Mouse (Mus musculus): ENCODE results near the gene Nrap. TPM values are rescaled to one million over a fixed set of nuclear protein-coding genes. Genes with fewer than 3 reads are reported as not detected.

Nrap gene
- 0.07 and 0.11 TPM in 2 replicates for polyA plus RNA-seq (2016; fragmentation: Nextera tagmentation; extraction: Ambion mirVana)

DNA sequence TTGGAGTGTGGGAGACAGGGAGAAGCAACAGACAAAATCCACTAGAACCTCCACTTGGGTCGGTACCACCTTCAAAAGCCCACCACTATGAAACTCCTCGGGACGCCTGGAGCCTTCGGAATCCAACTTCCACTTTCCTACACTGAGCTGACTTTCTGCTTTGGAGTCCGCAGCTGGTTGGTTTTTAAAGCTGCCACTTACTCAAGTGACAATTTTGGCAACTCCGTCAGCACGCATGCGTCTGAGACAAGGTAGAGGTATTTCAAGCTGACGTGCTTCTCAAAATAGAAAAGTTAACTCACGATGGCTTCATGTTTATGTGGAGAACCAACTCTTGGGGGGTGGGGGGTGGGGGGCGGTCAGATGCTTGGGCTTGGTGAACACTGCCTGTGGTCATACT, at the start of gene Nrap:
Gene Nrap (minus strand): TSS at position 159 of the 400 bp plus-strand sequence.
- H3K27me3 ChIP-seq (replicated peaks; ENCODE audit: low read depth, poor library complexity, severe bottlenecking) = peaks cover 14% of the 10 kb centered on the region
- WGBS = 87% methylated on average over 11 of the region's 11 CpGs
- H3K27ac ChIP-seq (replicated peaks) = no peak within 1 kb of the TSS
- peaks cover 9% of the 10 kb centered on the region for H3K4me1 ChIP-seq
- DNase-seq (ENCODE audit: low spot score) = no peak
- no peak within 1 kb of the TSS for H3K4me3 ChIP-seq
- H3K36me3 ChIP-seq (replicated peaks) = no peaks in the 10 kb centered on the region
- no peaks in the 10 kb centered on the region for H3K9me3 ChIP-seq

DNA sequence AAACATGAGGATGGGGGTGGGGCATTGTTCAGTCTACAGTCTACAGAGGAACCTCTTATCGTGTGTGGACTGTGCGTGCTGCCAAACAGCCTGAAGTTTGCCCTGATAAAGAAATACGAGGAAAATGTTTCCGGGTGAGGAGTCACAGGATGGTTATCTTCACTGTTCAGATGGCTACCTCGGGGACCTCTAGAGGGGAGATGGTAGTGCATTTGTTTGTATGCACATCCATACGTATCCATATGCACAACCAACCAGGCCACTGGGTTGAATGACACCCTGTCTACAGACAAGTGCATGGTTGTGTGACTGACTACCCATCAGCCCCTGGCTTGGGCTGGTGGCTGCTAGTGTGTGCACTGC, 49.2 kb upstream of the Nrap start:
- H3K27ac ChIP-seq (replicated peaks) = 0 out of 2 replicates have a peak overlapping the region, but pooled peaks have one; percentile 24
- no peaks in the 10 kb centered on the region for H3K9me3 ChIP-seq
- H3K4me1 ChIP-seq = peaks cover 19% of the 10 kb centered on the region
- no peak overlapping the region for H3K4me3 ChIP-seq
- H3K27me3 ChIP-seq (replicated peaks; ENCODE audit: low read depth, poor library complexity, severe bottlenecking) = no peaks in the 10 kb centered on the region
- no peak for DNase-seq (ENCODE audit: low spot score)
- 88% methylated on average over 6 of the region's 6 CpGs for WGBS
- peaks cover 18% of the 10 kb centered on the region for H3K36me3 ChIP-seq (replicated peaks)

DNA sequence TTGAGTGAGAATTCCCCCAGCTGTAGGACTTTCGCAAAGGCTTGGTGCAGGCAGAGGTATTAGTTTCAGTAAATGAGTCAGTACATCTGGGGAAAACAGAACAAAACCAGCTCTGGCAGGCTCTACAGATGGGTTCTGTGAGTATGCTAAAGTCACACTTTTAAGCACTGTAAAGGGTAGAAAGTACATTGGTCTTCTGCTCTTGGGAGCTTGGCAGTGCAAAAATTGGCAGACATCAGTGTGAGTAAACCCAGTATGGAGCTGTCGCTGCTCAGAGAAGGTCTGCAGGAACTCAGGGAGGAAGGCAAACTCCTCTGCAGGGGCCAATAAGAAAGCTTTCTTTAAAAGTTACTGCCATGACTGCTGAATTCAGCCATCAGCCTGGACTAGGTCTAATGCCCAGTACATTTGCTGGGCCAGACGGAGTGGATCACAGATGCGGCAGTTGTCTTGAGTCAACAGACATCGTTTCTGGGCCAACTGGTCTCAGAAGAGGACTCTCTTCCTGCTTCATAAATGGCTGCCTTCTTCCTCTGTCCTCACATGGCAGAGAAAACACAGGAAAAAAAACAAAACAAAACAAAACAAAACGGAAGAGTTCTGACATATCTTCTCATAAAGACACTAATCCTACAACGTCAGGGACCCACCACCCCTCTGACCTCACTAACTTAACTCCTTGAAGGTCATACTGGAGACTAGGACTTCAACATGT, 48.7 kb upstream of the Nrap start:
- H3K4me3 ChIP-seq = no peak overlapping the region
- WGBS = 83% methylated on average over 7 of the region's 7 CpGs
- DNase-seq (ENCODE audit: low spot score) = no peak

DNA sequence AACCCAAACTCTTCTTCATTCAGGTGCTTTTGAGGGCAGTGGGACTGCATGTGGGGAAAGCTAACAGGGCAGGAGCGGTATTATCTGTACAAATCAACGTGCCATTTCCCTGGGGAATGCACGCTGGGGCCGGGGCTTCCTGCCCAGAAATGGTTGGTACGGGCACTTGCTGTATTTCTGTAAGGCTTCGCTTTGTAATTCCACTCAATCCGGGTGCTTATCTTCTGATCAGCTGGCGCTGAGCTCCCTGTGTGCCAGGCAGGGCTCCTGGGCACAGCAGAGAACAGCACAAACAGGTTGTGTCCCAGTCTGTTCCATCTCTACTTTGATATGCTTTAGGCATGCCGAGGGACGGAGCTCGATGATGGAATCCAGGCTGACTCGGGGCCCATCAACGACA, 46.5 kb upstream of the Nrap start:
- WGBS = 87% methylated on average over 13 of the region's 13 CpGs
- peaks cover 22% of the 10 kb centered on the region for H3K36me3 ChIP-seq (replicated peaks)

More for the DNA sequence above, 48.7 kb upstream of the Nrap start:
- Histone ChIP-seq H3K36me3 (replicated peaks) (peaks cover 22% of the 10 kb centered on the region), H3K4me1 (peaks cover 16% of the 10 kb centered on the region), H3K27me3 (replicated peaks; ENCODE audit: low read depth, poor library complexity, severe bottlenecking) (no peaks in the 10 kb centered on the region), H3K9me3 (no peaks in the 10 kb centered on the region), H3K27ac (replicated peaks) (no peak overlapping the region)

DNA sequence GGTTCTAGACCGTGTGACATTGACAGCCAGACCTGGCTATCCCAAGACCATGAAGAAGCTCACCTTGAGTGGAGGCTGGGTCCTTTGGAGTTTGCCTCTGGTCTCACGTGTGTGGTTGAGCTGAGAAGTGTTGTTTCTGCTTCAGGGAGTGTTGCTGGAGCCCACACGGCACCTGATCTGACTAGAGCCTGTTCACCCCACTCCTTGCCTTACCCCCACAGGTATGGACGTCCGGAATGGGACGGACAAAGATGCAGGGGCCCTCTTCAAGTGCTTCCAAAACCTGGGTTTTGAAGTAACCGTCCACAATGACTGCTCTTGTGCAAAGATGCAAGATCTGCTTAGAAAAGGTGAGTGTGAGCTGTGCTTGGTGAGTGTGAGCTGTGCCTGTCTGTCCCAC, 43.7 kb upstream of the Nrap start:
- Histone ChIP-seq H3K4me1 (peaks cover 37% of the 10 kb centered on the region), H3K4me3 (no peak overlapping the region), H3K9me3 (no peaks in the 10 kb centered on the region), H3K27me3 (replicated peaks; ENCODE audit: low read depth, poor library complexity, severe bottlenecking) (no peaks in the 10 kb centered on the region), H3K36me3 (replicated peaks) (peaks cover 22% of the 10 kb centered on the region), H3K27ac (replicated peaks) (no peak overlapping the region)
- DNase-seq (ENCODE audit: low spot score) = no peak
- WGBS = 91% methylated on average over 7 of the region's 7 CpGs

More for the DNA sequence above, 46.5 kb upstream of the Nrap start:
- Histone ChIP-seq H3K9me3 (no peaks in the 10 kb centered on the region), H3K27ac (replicated peaks) (no peak overlapping the region), H3K4me1 (peaks cover 30% of the 10 kb centered on the region), H3K27me3 (replicated peaks; ENCODE audit: low read depth, poor library complexity, severe bottlenecking) (no peaks in the 10 kb centered on the region), H3K4me3 (no peak overlapping the region)
- DNase-seq (ENCODE audit: low spot score) = no peak

DNA sequence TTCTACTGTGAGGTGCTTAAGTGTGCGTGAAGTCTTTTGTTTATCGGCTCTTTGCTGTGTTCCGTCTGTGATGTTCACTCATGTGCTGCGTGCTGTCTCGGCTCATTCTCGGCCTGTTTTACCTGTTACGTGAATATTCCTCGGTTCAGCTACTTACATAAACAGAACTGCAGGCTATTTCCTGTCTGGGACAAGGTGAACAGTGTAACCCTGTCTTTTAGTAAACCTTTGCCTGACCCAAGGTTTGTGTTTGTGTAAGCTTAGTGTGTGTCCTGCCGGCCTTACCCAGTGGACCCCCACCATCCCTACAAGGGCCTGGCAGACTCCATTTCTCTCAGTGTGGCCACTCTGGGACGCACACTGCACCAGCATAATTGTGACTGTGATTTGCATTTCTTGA, 42.9 kb upstream of the Nrap start:
- peaks cover 37% of the 10 kb centered on the region for H3K4me1 ChIP-seq
- no peak for DNase-seq (ENCODE audit: low spot score)
- H3K27ac ChIP-seq (replicated peaks) = no peak overlapping the region; the same call in 1 of the 2 replicates
- no peak overlapping the region for H3K4me3 ChIP-seq
- no peaks in the 10 kb centered on the region for H3K9me3 ChIP-seq
- peaks cover 22% of the 10 kb centered on the region for H3K36me3 ChIP-seq (replicated peaks)
- WGBS = 69% methylated on average over 10 of the region's 10 CpGs
- H3K27me3 ChIP-seq (replicated peaks; ENCODE audit: low read depth, poor library complexity, severe bottlenecking) = no peaks in the 10 kb centered on the region

DNA sequence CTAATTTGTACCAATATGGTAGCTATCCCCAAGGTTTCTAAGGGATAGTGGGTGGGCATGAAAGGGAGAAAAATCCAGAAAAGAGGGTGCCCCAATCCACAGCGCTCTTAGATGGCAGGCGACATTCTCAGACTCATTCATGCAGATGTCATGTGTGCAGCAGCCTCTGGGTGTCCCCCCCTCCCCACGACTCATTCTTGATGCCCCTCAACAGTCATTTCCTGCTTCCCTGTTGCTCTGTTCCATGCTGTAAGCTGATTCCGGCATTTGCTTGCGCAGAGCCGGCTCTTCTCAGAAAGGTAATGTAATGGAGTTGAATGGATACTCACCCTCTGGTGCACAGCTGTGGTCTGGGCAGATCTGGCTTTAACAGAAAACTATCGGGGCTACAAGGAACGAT, 40.5 kb upstream of the Nrap start:
- no peak overlapping the region for H3K27ac ChIP-seq (replicated peaks)
- peak; percentile 59 for DNase-seq (ENCODE audit: low spot score)
- peaks cover 35% of the 10 kb centered on the region for H3K4me1 ChIP-seq
- peaks cover 11% of the 10 kb centered on the region for H3K36me3 ChIP-seq (replicated peaks)
- no peak overlapping the region for H3K4me3 ChIP-seq
- WGBS = 62% methylated on average over 8 of the region's 8 CpGs
- H3K27me3 ChIP-seq (replicated peaks; ENCODE audit: low read depth, poor library complexity, severe bottlenecking) = no peaks in the 10 kb centered on the region
- no peaks in the 10 kb centered on the region for H3K9me3 ChIP-seq

DNA sequence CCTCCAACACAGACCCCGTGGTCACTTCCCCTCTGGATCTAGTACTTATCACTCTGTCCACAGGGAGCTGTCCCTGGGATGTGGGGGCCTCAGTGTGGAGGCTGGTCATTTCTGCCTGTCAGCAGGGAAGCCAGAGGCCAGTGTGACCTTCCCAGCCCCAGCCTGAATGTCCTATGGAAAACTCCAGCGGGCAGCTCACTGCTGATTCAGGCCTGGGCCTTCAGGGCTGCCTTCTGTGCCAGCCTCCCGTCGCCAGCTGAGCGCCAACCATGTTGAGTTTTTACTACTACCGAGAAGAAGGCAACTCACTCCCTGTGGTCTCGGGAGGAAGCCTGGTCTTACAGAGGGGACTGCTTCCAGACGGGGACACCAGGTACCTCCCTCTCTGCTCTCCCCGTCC, 35.7 kb upstream of the Nrap start:
- no peaks in the 10 kb centered on the region for H3K27me3 ChIP-seq (replicated peaks; ENCODE audit: low read depth, poor library complexity, severe bottlenecking)
- peaks cover 34% of the 10 kb centered on the region for H3K4me1 ChIP-seq
- H3K27ac ChIP-seq (replicated peaks) = peak overlapping the region; percentile 20; the same call in 1 of the 2 replicates
- H3K36me3 ChIP-seq (replicated peaks) = no peaks in the 10 kb centered on the region
- no peak overlapping the region for H3K4me3 ChIP-seq
- no peak for DNase-seq (ENCODE audit: low spot score)
- WGBS = 72% methylated on average over 9 of the region's 9 CpGs
- H3K9me3 ChIP-seq = no peaks in the 10 kb centered on the region

DNA sequence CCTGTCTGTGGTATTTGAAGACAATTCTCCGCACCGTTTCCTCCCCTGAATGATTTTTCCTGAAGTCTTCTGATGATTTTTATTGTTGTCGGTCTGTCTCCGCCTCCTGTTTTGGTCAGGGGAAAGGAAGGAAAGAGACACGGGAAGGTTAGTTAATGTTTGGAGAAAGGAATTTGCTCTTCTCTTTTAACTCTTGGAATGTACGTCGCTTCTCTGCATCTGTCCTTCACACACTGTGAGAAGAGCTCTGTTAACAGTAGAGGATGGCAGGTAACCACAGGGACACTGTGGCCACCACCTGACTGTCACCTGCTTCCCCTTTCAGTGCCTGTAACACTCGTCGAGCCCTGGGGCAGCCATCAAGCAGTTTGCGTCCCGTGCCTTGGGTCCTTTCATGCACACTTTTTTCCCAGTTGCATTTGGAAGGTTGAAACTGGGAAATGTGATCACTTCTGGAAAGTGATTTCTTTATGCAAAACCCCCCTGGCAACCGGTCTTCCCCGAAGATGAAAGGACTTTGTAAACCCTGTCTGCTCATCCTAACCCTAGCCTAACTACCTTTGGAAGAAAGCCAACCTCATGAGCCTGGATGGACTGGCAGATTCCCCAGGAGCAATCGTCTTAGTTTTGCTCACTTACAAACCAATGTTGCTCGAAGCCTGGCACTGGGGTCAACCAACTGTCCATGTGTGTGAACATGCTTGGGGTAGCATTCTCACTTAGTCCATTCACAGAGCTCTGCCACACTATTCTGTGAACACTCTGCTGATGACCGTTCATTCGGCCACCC, 35.0 kb upstream of the Nrap start:
- no peak overlapping the region for H3K4me3 ChIP-seq
- H3K27ac ChIP-seq (replicated peaks) = no peak overlapping the region
- no peaks in the 10 kb centered on the region for H3K36me3 ChIP-seq (replicated peaks)
- DNase-seq (ENCODE audit: low spot score) = no peak
- WGBS = 85% methylated on average over 17 of the region's 17 CpGs
- H3K27me3 ChIP-seq (replicated peaks; ENCODE audit: low read depth, poor library complexity, severe bottlenecking) = no peaks in the 10 kb centered on the region
- no peaks in the 10 kb centered on the region for H3K9me3 ChIP-seq
- peaks cover 32% of the 10 kb centered on the region for H3K4me1 ChIP-seq

DNA sequence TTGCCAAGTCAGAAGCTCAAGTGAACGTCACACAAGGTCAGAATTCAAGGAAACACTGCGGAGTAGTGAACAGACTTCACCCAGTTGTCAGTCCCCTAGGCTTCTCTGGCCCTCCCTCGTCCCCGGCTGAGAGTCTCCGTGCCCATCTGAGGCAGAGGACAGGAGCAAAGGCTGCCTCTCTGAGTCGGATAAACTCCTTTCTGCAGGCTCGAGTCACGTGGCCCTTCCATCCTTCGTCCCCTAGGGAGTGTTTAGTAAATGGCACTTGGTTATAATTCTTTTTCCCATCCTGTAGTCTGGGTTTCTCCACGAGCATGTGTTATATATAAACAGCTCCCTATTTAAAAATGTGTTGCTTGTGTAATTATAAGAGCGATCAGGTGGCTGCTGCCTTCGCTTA, 33.5 kb upstream of the Nrap start:
- WGBS = 58% methylated on average over 12 of the region's 12 CpGs
- no peak for DNase-seq (ENCODE audit: low spot score)
- H3K4me3 ChIP-seq = no peak overlapping the region
- H3K36me3 ChIP-seq (replicated peaks) = no peaks in the 10 kb centered on the region
- peaks cover 38% of the 10 kb centered on the region for H3K4me1 ChIP-seq
- no peaks in the 10 kb centered on the region for H3K9me3 ChIP-seq
- H3K27ac ChIP-seq (replicated peaks) = no peak overlapping the region
- no peaks in the 10 kb centered on the region for H3K27me3 ChIP-seq (replicated peaks; ENCODE audit: low read depth, poor library complexity, severe bottlenecking)

DNA sequence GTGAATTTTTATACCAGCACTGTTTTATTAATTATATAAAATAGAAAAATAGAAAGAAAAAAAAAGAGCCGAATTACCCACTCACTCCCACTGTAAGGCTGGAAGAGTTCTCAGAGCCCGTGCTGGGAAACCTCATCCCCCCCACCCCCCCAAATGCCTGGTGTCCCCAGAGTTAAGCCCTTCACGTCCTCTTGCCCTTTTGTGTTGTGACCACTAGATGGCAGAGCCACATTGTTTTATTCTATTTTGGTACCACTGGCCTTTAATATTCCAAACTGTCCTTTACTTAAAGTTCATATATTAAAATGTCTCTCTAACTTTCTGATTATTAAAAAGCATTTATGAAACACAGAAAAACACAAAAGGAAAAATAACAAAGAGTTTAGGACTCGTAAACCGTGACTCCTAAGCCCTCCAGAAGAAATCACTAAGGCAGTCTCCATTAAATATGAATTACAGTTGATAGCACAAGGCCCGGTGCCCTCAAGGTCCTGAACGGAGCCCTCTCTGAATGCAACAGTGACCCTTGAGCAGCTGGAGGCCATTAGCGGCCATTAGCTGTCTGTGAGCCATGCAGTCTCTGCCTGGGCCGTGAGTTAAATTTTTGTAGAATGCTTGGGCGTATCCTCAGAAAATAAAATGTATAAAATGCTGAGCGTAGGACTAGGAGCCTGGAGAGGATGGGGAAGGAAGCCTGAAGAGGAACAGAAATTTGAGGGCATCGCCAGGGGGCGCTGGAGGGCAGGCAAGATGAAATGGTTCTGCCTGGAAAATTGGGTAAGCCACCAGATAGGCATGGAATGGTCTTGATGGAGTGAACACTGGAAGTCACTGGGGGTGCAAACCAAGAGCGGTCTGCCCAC, 32.9 kb upstream of the Nrap start:
- Histone ChIP-seq H3K27me3 (replicated peaks; ENCODE audit: low read depth, poor library complexity, severe bottlenecking) (no peaks in the 10 kb centered on the region), H3K27ac (replicated peaks) (no peak overlapping the region; the same call in 1 of the 2 replicates), H3K36me3 (replicated peaks) (no peaks in the 10 kb centered on the region), H3K4me1 (peaks cover 38% of the 10 kb centered on the region), H3K9me3 (no peaks in the 10 kb centered on the region), H3K4me3 (no peak overlapping the region; the same call in 1 of the 2 replicates)
- DNase-seq (ENCODE audit: low spot score) = peak; percentile 89
- WGBS = 31% methylated on average over 14 of the region's 14 CpGs

DNA sequence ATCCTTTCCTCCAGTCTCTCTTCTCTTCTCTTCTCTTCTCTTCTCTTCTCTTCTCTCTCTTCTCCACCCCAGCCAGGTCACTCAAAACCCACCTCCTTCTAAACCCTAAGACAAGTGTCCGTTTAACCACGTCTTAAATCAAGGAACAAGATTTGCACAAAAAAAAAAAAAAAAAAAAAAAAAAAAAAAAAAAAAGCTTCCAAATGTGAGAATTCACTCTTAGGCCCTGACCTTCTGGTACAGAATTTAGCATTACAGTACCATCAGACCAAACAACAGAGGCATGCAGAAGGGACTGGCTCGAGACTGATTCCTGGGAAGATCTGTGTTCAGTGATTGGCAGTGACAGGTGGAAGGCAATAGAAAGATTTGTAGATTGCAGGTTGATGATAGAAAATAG, 30.5 kb upstream of the Nrap start:
- WGBS = 89% methylated on average over 3 of the region's 3 CpGs
- Histone ChIP-seq H3K36me3 (replicated peaks) (no peaks in the 10 kb centered on the region), H3K27me3 (replicated peaks; ENCODE audit: low read depth, poor library complexity, severe bottlenecking) (no peaks in the 10 kb centered on the region), H3K4me1 (peaks cover 32% of the 10 kb centered on the region), H3K4me3 (no peak overlapping the region), H3K27ac (replicated peaks) (no peak overlapping the region), H3K9me3 (no peaks in the 10 kb centered on the region)
- DNase-seq (ENCODE audit: low spot score) = no peak
